ENCODE assay signal across 23 mouse cellular contexts in genomic region chr7:107462962-107463361, GRCm38 (mm10).
"Had no signal": no experiment of that assay in that cellular context is flagged by ENCODE, and none has a peak within 500 bp of the region (broad histone marks: within the 10 kb centered on the region; RNA-seq: fewer than 3 reads in every experiment).

No protein-coding gene starts in this region.

- H3K4me1 ChIP-seq: heart, embryonic 13.5 days; heart, embryonic 15.5 days; hindbrain, embryonic 13.5 days; hindbrain, embryonic 15.5 days; limb, embryonic 15.5 days; liver, embryonic 12.5 days had no signal

- H3K27ac ChIP-seq: gastrocnemius, adult 2 months; heart, adult 2 months; heart, embryonic 13.5 days; heart, embryonic 15.5 days; hindbrain, embryonic 13.5 days; hindbrain, embryonic 15.5 days; hindbrain, postnatal 0 days; limb, embryonic 13.5 days; limb, embryonic 15.5 days; liver, embryonic 12.5 days; liver, embryonic 14.5 days had no signal

- H3K36me3 ChIP-seq: heart, embryonic 13.5 days; heart, embryonic 15.5 days; hindbrain, embryonic 13.5 days; hindbrain, embryonic 15.5 days; limb, embryonic 13.5 days; limb, embryonic 15.5 days; liver, embryonic 12.5 days had no signal

- H3K4me2 ChIP-seq: heart, embryonic 11.5 days; heart, embryonic 13.5 days; heart, embryonic 15.5 days; hindbrain, embryonic 13.5 days; hindbrain, embryonic 15.5 days; limb, embryonic 13.5 days; limb, embryonic 15.5 days; liver, embryonic 12.5 days had no signal

- H3K9me3 ChIP-seq: heart, embryonic 13.5 days; heart, embryonic 15.5 days; hindbrain, embryonic 13.5 days; hindbrain, embryonic 15.5 days; limb, embryonic 13.5 days; limb, embryonic 15.5 days; liver, embryonic 12.5 days had no signal

- H3K4me3 ChIP-seq: gastrocnemius, adult 2 months; heart, adult 2 months; heart, embryonic 13.5 days; heart, embryonic 15.5 days; hindbrain, embryonic 13.5 days; hindbrain, embryonic 15.5 days; limb, embryonic 13.5 days; limb, embryonic 15.5 days; liver, embryonic 12.5 days had no signal

- H3K27me3 ChIP-seq: heart, embryonic 13.5 days; heart, embryonic 15.5 days; hindbrain, embryonic 13.5 days; hindbrain, embryonic 15.5 days; limb, embryonic 13.5 days; limb, embryonic 15.5 days; liver, embryonic 12.5 days had no signal

- DNase-seq: gastrocnemius, adult 2 months; gastrocnemius, postnatal 14 days; gastrocnemius, postnatal 36 days; heart, adult 11 months; heart, adult 2 months; heart, postnatal 14 days; heart, postnatal 36 days; kidney, adult 18-20 months; layer of hippocampus, adult 9-11 months; layer of hippocampus, postnatal 36 days; left cerebral cortex, postnatal 4 days; lung, adult 18-20 months had no signal

- ATAC-seq: hindbrain, postnatal 0 days; intestine, embryonic 16.5 days; liver, embryonic 12.5 days had no signal

- H3K9ac ChIP-seq: heart, embryonic 13.5 days; heart, embryonic 15.5 days; hindbrain, embryonic 13.5 days; hindbrain, embryonic 15.5 days; limb, embryonic 13.5 days; limb, embryonic 15.5 days; liver, embryonic 12.5 days; liver, embryonic 14.5 days had no signal
